Mouse (Mus musculus) layer of hippocampus, postnatal 25 days (tissue): ENCODE measurements around the gene Slc26a1. TPM values are rescaled to one million over a fixed set of nuclear protein-coding genes. Genes with fewer than 3 reads are reported as not detected.
A peak's percentile ranks its signal among the peaks of the same experiment; 100 is the strongest.

Source experiments
- DNase-seq, 2 experiments: peaks; one replicate each; pipeline ENCODE4 v3.0.0; 2022; ENCODE audit warnings: mixed read lengths in 2 of 2, low spot score in 1 of 2; ENCODE audit errors: extremely low spot score in 1 of 2
- total RNA-seq, 2 experiments: library from RNA; stranded (reverse); gene quantifications; 2 replicates each; pipeline ENCODE4 v1.2.3; 2021

Gene Slc26a1
- total RNA-seq, 2 experiments from 2014 or later, result 1.2 to 1.6 TPM

- peak in 1 of 2 experiments; percentile 59 for DNase-seq
Measured at GRCm38 (mm10) chr5:108692271-108692670, 16.9 kb upstream of the Slc26a1 start, which contains the start of gene Fgfrl1. Gene Fgfrl1, plus strand, starts transcription at chr5:108692382.

- DNase-seq, result no peak
Measured at GRCm38 (mm10) chr5:108691152-108691551, 15.8 kb upstream of the Slc26a1 start.

GRCm38 (mm10) chr5:108689091-108689490, 13.7 kb upstream of the Slc26a1 start:
- DNase-seq, result no peak

- DNase-seq, result no peak
Measured at GRCm38 (mm10) chr5:108680871-108681270, 5.5 kb upstream of the Slc26a1 start.

- DNase-seq, result no peak
Measured at GRCm38 (mm10) chr5:108679909-108680308, 4.5 kb upstream of the Slc26a1 start.

- no peak for DNase-seq
Measured at GRCm38 (mm10) chr5:108678296-108678854, 3.0 kb upstream of the Slc26a1 start.

- DNase-seq, result peak; percentile 65 to 70
Measured at GRCm38 (mm10) chr5:108677605-108678295, 2.4 kb upstream of the Slc26a1 start.

- no peak for DNase-seq
Measured at GRCm38 (mm10) chr5:108676772-108677498, 1.6 kb upstream of the Slc26a1 start.

- DNase-seq, result no peak
Measured at GRCm38 (mm10) chr5:108674624-108675023, 745 bp downstream of the Slc26a1 start.

- no peak for DNase-seq
Measured at GRCm38 (mm10) chr5:108671757-108672156, 3.6 kb downstream of the Slc26a1 start.

- peak in 1 of 2 experiments; percentile 65 for DNase-seq
Measured at GRCm38 (mm10) chr5:108670785-108671184, 4.6 kb downstream of the Slc26a1 start.

GRCm38 (mm10) chr5:108669986-108670385, 5.4 kb downstream of the Slc26a1 start:
- DNase-seq, result no peak

- DNase-seq, result peak; percentile 70 to 74
Measured at GRCm38 (mm10) chr5:108668977-108669936, 6.1 kb downstream of the Slc26a1 start, which contains the start of gene Dgkq. Gene Dgkq, minus strand, starts transcription at chr5:108669672.

GRCm38 (mm10) chr5:108668387-108668932, 6.9 kb downstream of the Slc26a1 start:
- DNase-seq, result no peak

- no peak for DNase-seq
Measured at GRCm38 (mm10) chr5:108667370-108667769, 8.0 kb downstream of the Slc26a1 start.

GRCm38 (mm10) chr5:108665066-108665465, 10.3 kb downstream of the Slc26a1 start:
- DNase-seq, result no peak

GRCm38 (mm10) chr5:108662772-108663171, 12.6 kb downstream of the Slc26a1 start:
- DNase-seq, result no peak

GRCm38 (mm10) chr5:108660632-108661268, 14.6 kb downstream of the Slc26a1 start:
- peak; percentile 77 to 85 for DNase-seq
